Mouse (Mus musculus) small intestine, adult 2 months (tissue): ENCODE measurements around the gene Mllt11. TPM values are rescaled to one million over a fixed set of nuclear protein-coding genes. Genes with fewer than 3 reads are reported as not detected.

Experiments used
- H3K27ac ChIP-seq: fragments of 200-500 bp; 2 replicates; pipeline ENCODE4 v1.5.1; 2012; ENCODE audit warnings: low read depth, low read length, control low read depth, inconsistent platforms; ENCODE audit not compliant: insufficient read depth
- H3K27me3 ChIP-seq: fragments of 200-500 bp; 2 replicates; pipeline ENCODE4 v1.6.1; 2012; ENCODE audit warnings: mild to moderate bottlenecking, moderate library complexity, low read length, inconsistent platforms; ENCODE audit not compliant: control insufficient read depth, insufficient read depth
- H3K36me3 ChIP-seq: fragments of 200-500 bp; 2 replicates; pipeline ENCODE4 v1.6.1; 2012; ENCODE audit warnings: mild to moderate bottlenecking, low read length, control low read depth, inconsistent platforms; ENCODE audit not compliant: control insufficient read depth, insufficient read depth
- H3K4me1 ChIP-seq: fragments of 200-500 bp; 2 replicates; pipeline ENCODE4 v1.6.1; 2012; ENCODE audit warnings: low read length, inconsistent platforms, mixed read lengths; ENCODE audit not compliant: control insufficient read depth, insufficient read depth, insufficient read length
- H3K4me3 ChIP-seq: fragments of 200-500 bp; 2 replicates; pipeline ENCODE4 v1.5.1; 2012; ENCODE audit warnings: low read depth, mild to moderate bottlenecking, control low read depth, inconsistent platforms, low read length, moderate library complexity
- CTCF ChIP-seq: fragments of 200-500 bp; IDR thresholded peaks from 2 replicates; pipeline ENCODE4 v1.5.1; 2012; ENCODE audit warnings: low read depth, mild to moderate bottlenecking, control low read depth, inconsistent platforms, low read length, moderate library complexity, mixed read lengths; ENCODE audit not compliant: insufficient replicate concordance, insufficient read length; ENCODE audit errors: extremely low read depth
- POLR2A ChIP-seq: fragments of 200-500 bp; IDR thresholded peaks from 2 replicates; pipeline ENCODE4 v1.6.1; 2012; ENCODE audit warnings: low read depth, mild to moderate bottlenecking, control low read depth, inconsistent platforms, low read length, moderate library complexity
- whole genome bisulfite sequencing: fragments of 180-500 bp; shearing (Covaris S2); methylation state at CpG from one replicate; pipeline ENCODE4 v1.1.7; 2018; 5-methylcytosine and 5-hydroxymethylcytosine counted together
- polyA plus RNA-seq: library from polyadenylated mRNA; depleted of rRNA; stranded (reverse); fragments of >200 nt; gene quantifications from 2 replicates; pipeline ENCODE4 v1.2.3, GENCODE M21; 2012; rRNA removed

Mllt11 gene
- polyA plus RNA-seq, 1 experiment: 13.1 TPM

DNA sequence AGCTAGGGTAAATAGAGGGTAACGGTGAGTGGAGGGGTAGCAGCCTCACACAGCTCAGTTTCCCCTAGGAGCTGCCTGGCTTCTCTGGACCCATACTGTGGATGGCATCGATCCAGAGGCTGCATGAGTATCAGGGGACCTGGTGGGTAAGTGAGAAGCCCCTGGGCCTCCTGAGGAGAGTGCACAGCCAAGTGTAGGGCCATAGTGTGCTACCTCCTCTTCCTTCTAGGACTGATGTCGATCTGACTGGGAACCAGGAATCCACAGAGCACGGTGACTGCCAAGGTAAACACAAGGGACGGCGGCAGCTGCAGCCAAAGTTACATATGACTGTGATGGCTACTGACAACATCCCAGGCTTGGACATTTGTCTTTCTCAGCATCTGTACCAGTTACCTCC lies 60.9 kb downstream of the Mllt11 start:
- Histone ChIP-seq H3K4me3 (no peak overlapping the region), H3K36me3 (no peaks in the 10 kb centered on the region), H3K27ac (no peak overlapping the region), H3K27me3 (peaks cover 25% of the 10 kb centered on the region), H3K4me1 (peaks cover 3% of the 10 kb centered on the region)
- TF ChIP-seq POLR2A (no peak), CTCF (no peak)
- 49% methylated on average over 6 of the region's 6 CpGs for WGBS

DNA sequence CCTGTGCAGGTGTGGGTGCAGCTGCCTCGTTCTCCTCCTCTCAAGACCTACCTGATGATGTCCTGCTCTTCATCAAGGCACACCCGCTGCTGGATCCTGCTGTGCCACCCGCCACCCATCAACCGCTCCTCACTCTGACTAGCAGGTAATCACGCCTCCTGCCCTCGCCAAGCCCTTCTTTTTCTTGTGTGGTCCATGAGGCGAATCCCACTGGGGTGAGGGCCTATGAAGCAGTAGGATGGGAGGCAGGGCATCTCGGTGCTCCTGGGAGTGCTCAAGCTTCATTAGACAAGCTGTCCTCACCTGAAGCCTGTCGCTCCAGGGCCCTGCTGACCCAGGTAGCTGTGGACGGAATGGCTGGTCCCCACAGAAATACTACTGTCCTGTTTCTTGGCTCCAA lies 62.0 kb downstream of the Mllt11 start:
- no peaks in the 10 kb centered on the region for H3K36me3 ChIP-seq
- TF ChIP-seq CTCF (no peak), POLR2A (no peak)
- WGBS: 89% methylated on average over 10 of the region's 10 CpGs
- H3K27ac ChIP-seq: no peak overlapping the region
- peaks cover 3% of the 10 kb centered on the region for H3K4me1 ChIP-seq
- H3K27me3 ChIP-seq: peaks cover 25% of the 10 kb centered on the region
- no peak overlapping the region for H3K4me3 ChIP-seq

Other genes with a start within 250 kb of the Mllt11 start
- 9.1 and 17.1 TPM in 2 replicates for gene Zfp687, start 216.7 kb downstream of the Mllt11 start, polyA plus RNA-seq
- gene Psmd4, start 189.6 kb downstream of the Mllt11 start, polyA plus RNA-seq: 81.7 and 131 TPM in 2 replicates
- gene Pip5k1a, start 125.2 kb downstream of the Mllt11 start, polyA plus RNA-seq: 6.7 and 14.9 TPM in 2 replicates
- gene Vps72, start 121.1 kb downstream of the Mllt11 start, polyA plus RNA-seq: 27.4 and 63.8 TPM in 2 replicates
- 0.62 and 0.84 TPM in 2 replicates for gene Tmod4, start 107.7 kb downstream of the Mllt11 start, polyA plus RNA-seq
- gene Scnm1, start 98.2 kb downstream of the Mllt11 start, polyA plus RNA-seq: 15.3 and 34.3 TPM in 2 replicates
- 1.8 and 5.0 TPM in 2 replicates for gene Lysmd1, start 98.1 kb downstream of the Mllt11 start, polyA plus RNA-seq
- gene Tnfaip8l2, start 89.8 kb downstream of the Mllt11 start, polyA plus RNA-seq: 8.6 and 52.3 TPM in 2 replicates
- 2.1 and 4.6 TPM in 2 replicates for gene Sema6c, start 71.7 kb downstream of the Mllt11 start, polyA plus RNA-seq
- gene Gabpb2, start 14.3 kb downstream of the Mllt11 start, polyA plus RNA-seq: 2.9 and 7.4 TPM in 2 replicates
- 26.1 and 41.6 TPM in 2 replicates for gene Cdc42se1, start 3.4 kb downstream of the Mllt11 start, polyA plus RNA-seq
- gene Gm128, start 9.4 kb upstream of the Mllt11 start, polyA plus RNA-seq: 0.13 and 0.18 TPM in 2 replicates
- 0.16 and 0.58 TPM in 2 replicates for gene Bnipl, start 19.0 kb upstream of the Mllt11 start, polyA plus RNA-seq
- 58.5 and 89.2 TPM in 2 replicates for gene Mindy1, start 49.2 kb upstream of the Mllt11 start, polyA plus RNA-seq
- 4.4 and 11.5 TPM in 2 replicates for gene Prune1, start 49.9 kb upstream of the Mllt11 start, polyA plus RNA-seq
- 0.52 and 0.65 TPM in 2 replicates for gene Anxa9, start 75.0 kb upstream of the Mllt11 start, polyA plus RNA-seq
- gene Cers2, start 82.6 kb upstream of the Mllt11 start, polyA plus RNA-seq: 51.3 and 84.0 TPM in 2 replicates
- gene Setdb1, start 125.0 kb upstream of the Mllt11 start, polyA plus RNA-seq: 3.3 and 5.3 TPM in 2 replicates
- not detected in 2 replicates for gene 4930558C23Rik, start 170.7 kb upstream of the Mllt11 start, polyA plus RNA-seq
- 11.7 and 29.5 TPM in 2 replicates for gene Arnt, start 202.2 kb upstream of the Mllt11 start, polyA plus RNA-seq